Mouse (Mus musculus): ENCODE data around the gene Slc25a48.

Slc25a48 gene

GRCm38 (mm10) chr13:56449239-56450030, 11.3 kb downstream of the Slc25a48 start:
- DNase-seq = no peak

DNA sequence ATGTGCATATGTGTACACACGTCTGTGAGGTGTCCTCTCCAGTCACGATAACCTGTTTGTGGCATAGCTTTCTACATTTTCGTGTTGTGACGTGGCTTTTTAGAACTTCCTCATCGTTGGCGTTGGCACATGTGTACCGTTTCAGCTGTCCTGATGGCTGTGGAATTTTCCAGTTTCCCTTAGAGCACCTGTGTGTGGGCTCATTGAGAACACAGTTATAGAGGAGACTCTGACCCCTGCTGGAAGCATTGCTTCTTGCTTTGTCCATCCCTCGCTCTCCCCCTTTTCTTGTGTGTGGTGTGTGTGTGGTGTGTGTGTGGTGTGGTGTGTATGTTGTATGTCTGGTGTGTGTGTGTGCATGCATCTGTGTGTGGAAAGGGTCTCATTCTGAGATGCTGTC, 11.9 kb downstream of the Slc25a48 start:
- DNase-seq = no peak

DNA sequence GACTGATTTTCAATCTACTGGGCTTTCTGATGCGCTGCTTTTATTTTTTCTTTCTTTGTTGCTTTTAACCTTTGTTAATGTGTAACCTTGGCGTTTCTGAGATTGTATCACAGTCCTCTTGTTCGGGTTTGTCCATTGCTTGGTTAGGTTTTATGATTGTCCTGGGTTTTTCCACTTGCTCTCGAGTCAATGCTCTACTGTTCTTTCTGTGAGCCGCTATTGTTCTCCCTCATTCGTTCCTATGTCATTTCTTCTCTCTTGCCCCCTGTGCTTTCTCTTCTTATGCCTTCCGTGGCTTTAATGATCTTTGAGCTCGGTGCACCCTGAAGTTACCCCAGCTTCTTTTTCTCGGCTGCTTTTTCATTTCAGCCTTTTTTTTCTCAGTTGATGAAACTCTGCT, 19.8 kb downstream of the Slc25a48 start:
- DNase-seq = no peak

DNA sequence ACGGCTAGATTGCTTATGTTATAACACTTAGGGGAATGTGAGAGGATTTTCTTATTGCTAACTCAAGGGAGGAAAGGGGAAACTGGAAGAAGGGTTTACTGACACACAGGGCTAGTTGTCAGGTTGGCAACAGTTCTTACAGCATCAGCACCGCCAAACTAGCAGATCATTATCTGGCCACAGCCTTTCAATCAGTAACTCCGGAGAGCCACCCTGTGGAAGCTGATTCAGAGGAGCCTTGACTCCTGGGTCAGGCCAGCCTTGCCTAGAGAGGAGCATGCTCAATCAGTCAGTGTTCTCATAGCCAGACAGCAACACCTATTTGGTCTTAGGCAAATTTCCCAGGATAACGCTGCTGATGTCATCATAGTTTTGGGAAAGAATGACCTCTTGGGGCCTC, 23.3 kb downstream of the Slc25a48 start:
- no peak for DNase-seq

GRCm38 (mm10) chr13:56462791-56463190, 24.6 kb downstream of the Slc25a48 start:
- no peak for DNase-seq

- DNase-seq = no peak
These were observed 25.1 kb downstream of the Slc25a48 start for GRCm38 (mm10) chr13:56463261-56463660.

DNA sequence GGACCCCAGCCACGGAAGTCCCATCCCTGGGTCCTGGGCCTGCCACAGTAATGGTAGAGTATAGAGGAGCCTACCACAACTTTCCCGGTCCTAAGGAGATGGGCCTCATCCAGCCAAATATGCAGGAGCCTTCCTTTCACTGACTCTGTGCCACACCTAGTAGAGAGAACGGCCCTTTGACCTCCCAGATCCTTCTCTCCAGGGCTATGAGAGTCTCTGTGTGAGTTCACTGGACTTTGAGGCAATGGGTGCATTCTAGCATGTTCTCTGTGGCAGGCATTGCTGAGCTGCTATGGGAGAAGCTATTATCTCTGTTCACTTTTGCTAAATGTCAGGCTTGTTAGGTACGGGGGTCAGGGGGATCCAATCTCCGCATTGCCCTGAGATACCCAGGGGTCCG, 25.6 kb downstream of the Slc25a48 start:
- no peak for DNase-seq

GRCm38 (mm10) chr13:56467786-56468185, 29.6 kb downstream of the Slc25a48 start:
- DNase-seq = no peak

DNA sequence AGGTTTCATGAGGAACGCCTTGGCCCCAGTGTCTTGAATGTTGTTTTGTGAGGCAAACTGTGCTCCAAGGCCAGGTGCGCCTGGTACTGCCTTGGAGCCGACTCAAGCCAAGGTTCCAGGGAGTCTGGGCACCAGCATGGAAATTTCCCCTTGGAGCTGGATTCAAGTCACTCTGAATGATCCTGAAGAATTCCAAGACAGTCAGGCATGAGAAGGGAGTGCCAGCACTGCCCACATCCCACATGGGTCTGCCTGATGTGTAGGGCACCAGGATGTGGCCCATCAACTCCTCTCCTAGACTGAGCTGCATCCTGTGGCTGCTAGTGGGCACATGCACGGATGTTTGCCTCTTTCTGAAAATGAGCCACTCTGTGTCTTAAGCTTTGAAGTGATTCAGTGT, 30.4 kb downstream of the Slc25a48 start:
- no peak for DNase-seq

- no peak for DNase-seq
These were observed 33.1 kb downstream of the Slc25a48 start for GRCm38 (mm10) chr13:56471211-56471610.

DNA sequence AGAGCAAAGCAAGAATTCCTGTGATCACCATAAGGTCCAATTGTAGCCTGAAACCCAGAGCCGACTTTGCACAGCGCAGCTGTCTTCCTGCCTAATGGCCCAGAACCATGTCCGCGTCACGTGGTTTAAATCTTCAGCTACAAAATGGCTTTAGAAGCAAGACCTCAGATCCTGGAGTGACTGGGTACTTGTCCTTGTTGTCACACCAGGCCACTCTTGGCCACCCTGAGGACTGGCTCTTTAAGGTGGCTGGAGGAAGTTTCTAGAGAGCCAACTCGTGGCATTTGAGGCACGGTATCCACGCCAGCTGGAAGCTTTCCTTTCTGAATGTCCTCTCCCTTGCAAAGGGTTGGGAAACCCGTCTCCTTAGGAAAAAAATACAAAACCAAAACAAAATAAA, 33.8 kb downstream of the Slc25a48 start:
- no peak for DNase-seq

- DNase-seq = no peak
These were observed 34.5 kb downstream of the Slc25a48 start for GRCm38 (mm10) chr13:56472661-56473060.

DNA sequence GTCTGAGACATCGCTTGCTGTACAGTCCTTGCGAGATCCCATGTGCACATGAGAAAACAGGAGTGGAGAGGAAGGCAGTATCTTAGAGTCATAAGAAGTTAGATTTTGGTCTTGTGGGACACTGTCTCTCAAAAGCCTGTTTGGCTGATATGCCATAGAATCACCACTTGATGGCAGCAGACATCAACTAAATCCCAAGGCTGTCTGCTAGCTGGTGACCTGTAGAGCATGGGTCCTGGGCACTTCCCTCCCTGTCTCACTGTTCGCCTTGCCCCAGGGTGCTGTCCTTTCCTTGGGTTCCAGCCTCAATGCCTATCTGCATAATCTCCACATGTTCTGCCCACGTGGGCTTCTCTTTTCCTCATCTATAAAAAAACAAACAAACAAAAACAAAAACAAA, 37.2 kb downstream of the Slc25a48 start:
- peak; percentile 45 to 53 for DNase-seq

DNA sequence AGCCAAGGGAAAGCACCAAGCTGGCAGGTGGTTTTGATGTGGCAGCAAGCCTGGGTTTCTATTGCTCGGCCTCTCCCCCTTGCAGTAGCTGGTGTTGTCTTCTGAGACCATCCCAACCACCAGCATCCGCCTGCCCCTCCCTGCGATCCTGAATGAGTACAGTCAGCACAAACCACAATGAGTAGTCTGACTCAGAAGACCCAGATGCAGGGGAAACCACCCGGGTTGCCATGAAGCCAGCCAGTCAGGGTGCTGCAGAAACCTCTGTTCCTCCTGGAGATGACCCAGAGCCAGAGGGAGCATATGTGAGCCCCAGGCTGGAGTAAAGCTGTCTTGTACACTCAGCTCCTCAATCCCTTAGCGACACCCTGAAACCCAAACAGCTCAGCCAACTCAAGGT, 38.6 kb downstream of the Slc25a48 start:
- DNase-seq = no peak

DNA sequence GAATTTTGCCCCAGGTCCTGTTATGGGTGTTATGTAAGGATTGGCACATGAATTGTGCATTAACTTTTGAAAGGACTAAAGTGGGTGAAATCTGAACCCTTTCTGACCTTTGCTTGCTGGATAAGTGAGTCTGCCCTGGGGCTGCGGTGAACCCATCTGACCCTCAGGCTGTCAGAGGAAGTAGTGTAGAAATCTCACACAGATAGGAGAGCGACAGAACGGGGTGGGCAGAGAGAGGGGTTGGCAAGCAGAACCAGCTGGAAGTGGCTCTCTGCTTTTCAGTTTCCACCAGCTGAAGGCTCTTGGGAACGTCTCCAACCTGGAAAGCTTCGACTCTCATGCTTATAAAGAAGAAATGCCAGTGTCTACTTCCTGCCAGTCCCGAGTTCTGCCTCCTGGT, 39.1 kb downstream of the Slc25a48 start:
- DNase-seq = no peak

GRCm38 (mm10) chr13:56478027-56478426, 39.9 kb downstream of the Slc25a48 start:
- DNase-seq = no peak

DNA sequence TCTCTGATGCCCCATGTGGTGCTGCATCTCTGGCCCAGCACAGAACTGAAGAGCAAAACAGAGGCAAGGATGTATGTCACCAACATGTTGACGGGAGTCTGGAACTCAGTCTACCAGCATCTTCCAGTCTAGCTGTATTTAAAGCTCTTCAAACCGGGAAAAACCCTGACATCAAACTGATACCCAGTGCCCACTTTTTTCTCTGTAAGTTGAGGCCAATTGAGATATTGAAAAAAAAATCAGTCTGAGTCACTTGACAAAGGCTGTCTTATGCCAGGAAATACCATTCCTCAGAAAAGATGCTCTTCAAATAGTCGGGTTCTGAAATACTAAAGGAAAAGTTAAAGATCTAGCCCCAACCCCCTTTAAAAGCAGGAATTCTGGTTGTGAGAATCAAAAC, 44.0 kb downstream of the Slc25a48 start, which contains the start of gene Il9:
Gene Il9 (minus strand): TSS at position 101 of the 400 bp plus-strand sequence.
- no peak for DNase-seq

- no peak for DNase-seq
These were observed 49.9 kb downstream of the Slc25a48 start for GRCm38 (mm10) chr13:56488012-56488411.

GRCm38 (mm10) chr13:56494440-56494839, 56.3 kb downstream of the Slc25a48 start:
- no peak for DNase-seq

- no peak for DNase-seq
These were observed 62.0 kb downstream of the Slc25a48 start for GRCm38 (mm10) chr13:56500132-56500531.

DNA sequence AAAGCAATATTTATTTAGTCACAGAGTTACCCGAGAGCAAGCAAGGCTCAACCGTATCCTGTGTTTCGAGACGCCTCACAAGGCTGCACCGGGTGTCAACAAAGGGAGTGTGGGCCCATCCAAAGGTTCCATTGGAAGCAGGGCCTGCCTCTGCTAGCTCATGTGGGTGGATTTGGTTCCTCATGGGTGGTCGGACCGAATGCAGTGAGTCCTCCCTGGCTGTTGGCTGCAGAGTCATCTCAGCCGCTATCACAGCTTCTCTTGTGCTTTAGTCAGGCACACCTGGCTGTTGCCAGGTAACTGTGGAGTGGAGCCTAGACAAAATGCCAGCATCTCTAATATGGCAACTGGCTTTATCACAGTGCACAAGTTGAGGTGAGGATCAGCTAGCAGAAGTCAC, 62.5 kb downstream of the Slc25a48 start:
- DNase-seq = no peak

- no peak for DNase-seq
These were observed 63.8 kb downstream of the Slc25a48 start for GRCm38 (mm10) chr13:56501866-56502420.

DNA sequence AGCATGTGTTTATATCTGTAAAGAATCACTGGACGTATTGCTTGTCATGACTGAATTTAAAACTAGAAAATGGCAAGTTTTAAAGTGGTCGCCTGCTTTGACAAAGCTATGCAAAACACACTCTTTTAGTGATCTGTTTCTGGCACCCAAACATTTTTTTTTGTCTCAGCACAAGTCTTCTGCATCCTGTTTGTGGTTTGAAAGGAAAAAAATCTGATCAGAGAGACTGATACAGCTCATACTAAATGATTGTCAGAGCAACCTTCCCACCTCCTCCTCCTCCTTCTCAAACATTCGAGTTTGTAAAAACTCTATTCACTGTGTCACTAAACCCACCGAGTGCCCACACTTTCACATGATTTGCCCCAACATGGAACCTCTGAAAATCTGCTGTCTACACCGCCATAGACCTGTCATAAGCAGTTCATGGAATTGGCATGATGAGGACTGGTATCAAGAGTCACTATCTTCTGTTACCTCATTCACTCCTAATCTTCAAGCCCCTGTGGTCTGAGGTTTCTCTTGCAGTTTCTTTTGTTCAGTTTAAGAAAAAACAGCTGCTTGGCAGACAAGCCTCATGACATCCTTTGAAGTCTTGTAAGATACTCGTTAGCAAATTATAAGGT, 68.8 kb downstream of the Slc25a48 start:
- DNase-seq = no peak

DNA sequence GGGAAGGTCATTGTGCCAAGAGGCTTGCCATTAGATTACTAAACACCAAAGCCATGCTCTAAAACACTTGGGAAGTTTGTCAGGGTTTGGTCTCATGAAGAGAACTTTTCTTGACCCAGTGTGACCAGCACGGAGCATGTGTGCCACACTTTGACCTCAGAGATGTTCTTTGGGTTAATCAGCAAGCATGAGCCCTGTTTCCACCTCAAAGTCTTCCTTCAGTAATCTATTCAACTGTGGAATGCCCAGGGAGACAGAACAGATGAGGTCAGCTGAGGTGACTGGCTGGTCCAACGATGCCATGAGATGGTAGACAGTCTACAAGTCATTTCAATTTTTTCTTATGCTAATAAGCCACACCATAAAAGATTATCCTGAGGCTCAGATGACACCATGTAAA, 71.6 kb downstream of the Slc25a48 start:
- DNase-seq = no peak

Data from B cell, adult 2 months (primary cell).